Mouse (Mus musculus) testis, adult 2 months (tissue): Measurements from ENCODE around the gene Cux2.

Source experiments
- CTCF ChIP-seq: fragments of 200-500 bp; IDR thresholded peaks from 2 replicates; pipeline ENCODE4 v1.5.1; 2012; ENCODE audit warnings: low read depth, mild to moderate bottlenecking, inconsistent platforms, low read length, moderate library complexity; ENCODE audit not compliant: control insufficient read depth, insufficient read depth, insufficient replicate concordance
- POLR2A ChIP-seq: fragments of 200-500 bp; IDR thresholded peaks from 2 replicates; pipeline ENCODE4 v1.6.1; 2012; ENCODE audit warnings: low read depth, mild to moderate bottlenecking, inconsistent platforms, low read length, moderate library complexity; ENCODE audit not compliant: control insufficient read depth

DNA sequence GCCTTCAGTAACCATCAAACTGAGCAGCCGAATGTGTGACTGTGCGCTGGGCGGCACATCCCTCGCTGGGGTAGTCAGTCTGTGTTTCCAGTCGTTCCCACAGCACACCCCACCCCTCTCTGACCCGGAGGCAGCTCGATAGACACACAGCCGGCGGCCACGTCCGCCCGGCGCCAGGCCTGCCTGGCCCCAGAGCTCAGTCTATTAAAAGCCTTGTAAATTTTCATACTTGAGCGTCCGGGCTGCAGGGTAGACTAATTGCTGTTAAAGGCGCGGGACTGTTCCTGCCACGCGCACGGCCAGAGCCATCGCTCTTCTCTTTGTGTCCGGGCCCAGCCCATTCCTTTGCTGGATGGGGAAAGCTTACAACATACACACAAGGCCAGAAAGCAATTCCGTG, 135.9 kb downstream of the Cux2 start:
- TF ChIP-seq POLR2A: no peak
- TF ChIP-seq CTCF: no peak
